Mouse (Mus musculus) E14TG2a.4 (cell line): ENCODE measurements around the gene Ddx5.

Source experiments
- CTCF ChIP-seq: conservative IDR thresholded peaks from 2 replicates; pipeline ENCODE4 v1.5.1; 2014; ENCODE audit warnings: low read length
- NANOG ChIP-seq: IDR thresholded peaks from 2 replicates; pipeline ENCODE4 v1.6.1; 2014; ENCODE audit warnings: borderline replicate concordance, low read length, mixed read lengths

GRCm38 (mm10) chr11:106755583-106755982, 33.4 kb downstream of the Ddx5 start:
- no peak for TF ChIP-seq CTCF
- no peak for TF ChIP-seq NANOG
